Mouse (Mus musculus) intestine, embryonic 15.5 days (tissue): ENCODE measurements around the gene Pacrg. TPM values are rescaled to one million over a fixed set of nuclear protein-coding genes. Genes with fewer than 3 reads are reported as not detected.
A peak's percentile ranks its signal among the peaks of the same experiment; 100 is the strongest.

ENCODE experiments used
- ATAC-seq: fragments of 200-750 bp; cut with Nextera tagmentation; 2 replicates; pipeline ENCODE4 v1.8.0; 2017; ENCODE audit warnings: moderate TSS enrichment, moderate library complexity
- H3K27ac ChIP-seq: fragments of 300-500 bp; sonication (generic); 2 replicates; pipeline ENCODE4 v1.5.1; 2015; ENCODE audit warnings: mild to moderate bottlenecking, inconsistent platforms
- H3K27me3 ChIP-seq: fragments of 300-500 bp; sonication (generic); replicated peaks from 2 replicates; pipeline ENCODE4 v1.6.1; 2015; ENCODE audit warnings: inconsistent platforms
- H3K36me3 ChIP-seq: fragments of 300-500 bp; sonication (generic); 2 replicates; pipeline ENCODE4 v1.6.1; 2015; ENCODE audit warnings: inconsistent platforms
- H3K4me1 ChIP-seq: fragments of 300-500 bp; sonication (generic); replicated peaks from 2 replicates; pipeline ENCODE4 v1.6.1; 2015; ENCODE audit warnings: inconsistent platforms
- H3K4me2 ChIP-seq: fragments of 300-500 bp; sonication (generic); replicated peaks from 2 replicates; pipeline ENCODE4 v1.6.1; 2015; ENCODE audit warnings: mild to moderate bottlenecking, inconsistent platforms
- H3K4me3 ChIP-seq: fragments of 300-500 bp; sonication (generic); replicated peaks from 2 replicates; pipeline ENCODE4 v1.5.1; 2015; ENCODE audit warnings: inconsistent platforms
- H3K9ac ChIP-seq: fragments of 300-500 bp; sonication (generic); 2 replicates; pipeline ENCODE4 v1.6.1; 2015; ENCODE audit warnings: inconsistent platforms
- H3K9me3 ChIP-seq: fragments of 300-500 bp; sonication (generic); 2 replicates; pipeline ENCODE4 v1.6.1; 2016; ENCODE audit warnings: inconsistent platforms
- WGBS: fragments of 180-500 bp; shearing (Covaris S2); methylation state at CpG from one replicate; pipeline ENCODE4 v1.1.7; 2015; 5-methylcytosine and 5-hydroxymethylcytosine counted together
- polyA plus RNA-seq: library from polyadenylated mRNA; unstranded; fragments of >200 nt; fragmentation: Nextera tagmentation; extraction: Ambion mirVana; gene quantifications from 2 replicates; pipeline ENCODE4 v1.2.1, GENCODE M21; 2015

The Pacrg gene
- polyA plus RNA-seq, 1 experiment from 2014 or later = 0.93 TPM

GRCm38 (mm10) chr17:10732303-10733048 lies 107.6 kb downstream of the Pacrg start:
- H3K4me3 ChIP-seq = no peak overlapping the region
- no peaks in the 10 kb centered on the region for H3K9me3 ChIP-seq
- WGBS = 44% methylated on average over 4 of the region's 4 CpGs
- H3K27me3 ChIP-seq = no peaks in the 10 kb centered on the region
- ATAC-seq = no peak
- no peak overlapping the region for H3K4me2 ChIP-seq
- no peak overlapping the region for H3K27ac ChIP-seq
- no peaks in the 10 kb centered on the region for H3K4me1 ChIP-seq
- no peak overlapping the region for H3K9ac ChIP-seq
- H3K36me3 ChIP-seq = no peaks in the 10 kb centered on the region

GRCm38 (mm10) chr17:10724853-10725252 lies 115.3 kb downstream of the Pacrg start:
- Histone ChIP-seq H3K4me2 (no peak overlapping the region), H3K9ac (no peak overlapping the region), H3K27ac (no peak overlapping the region), H3K9me3 (no peaks in the 10 kb centered on the region), H3K4me3 (no peak overlapping the region), H3K36me3 (no peaks in the 10 kb centered on the region), H3K27me3 (no peaks in the 10 kb centered on the region), H3K4me1 (no peaks in the 10 kb centered on the region)
- no peak for ATAC-seq
- whole genome bisulfite sequencing = 84% methylated on average over 3 of the region's 3 CpGs

- Histone ChIP-seq H3K27ac (no peak overlapping the region), H3K36me3 (no peaks in the 10 kb centered on the region), H3K4me3 (no peak overlapping the region), H3K4me1 (no peaks in the 10 kb centered on the region), H3K27me3 (no peaks in the 10 kb centered on the region), H3K9me3 (no peaks in the 10 kb centered on the region), H3K4me2 (no peak overlapping the region), H3K9ac (no peak overlapping the region)
- WGBS = 14% methylated on average over 1 of the region's 1 CpGs
- no peak for ATAC-seq
Observed at GRCm38 (mm10) chr17:10721562-10721961, 118.5 kb downstream of the Pacrg start.

DNA sequence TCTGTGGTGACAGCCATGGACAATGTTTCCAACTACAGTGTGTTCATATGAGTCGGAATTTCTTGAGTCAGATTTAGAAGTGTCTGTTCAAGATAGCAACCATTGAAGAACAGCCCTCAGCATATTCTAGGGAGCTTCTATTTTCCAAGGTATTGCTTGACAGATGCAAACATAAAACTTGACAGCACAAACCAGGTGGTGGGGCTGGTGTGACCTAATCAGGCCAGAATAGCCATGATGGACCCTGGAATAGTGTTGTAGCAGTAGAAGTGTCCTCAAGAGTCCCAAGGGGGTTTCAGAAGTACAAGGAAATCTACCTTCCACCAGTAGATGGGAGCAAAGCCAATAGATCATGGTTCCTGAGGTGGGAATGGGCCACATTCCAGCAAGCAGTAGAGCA lies 123.0 kb downstream of the Pacrg start:
- H3K4me2 ChIP-seq = no peak overlapping the region
- H3K9ac ChIP-seq = no peak overlapping the region
- H3K4me1 ChIP-seq = no peaks in the 10 kb centered on the region
- no peak overlapping the region for H3K27ac ChIP-seq
- no peak for ATAC-seq
- WGBS = 91% methylated on average over 1 of the region's 1 CpGs
- H3K4me3 ChIP-seq = no peak overlapping the region
- H3K36me3 ChIP-seq = no peaks in the 10 kb centered on the region
- no peaks in the 10 kb centered on the region for H3K27me3 ChIP-seq
- no peaks in the 10 kb centered on the region for H3K9me3 ChIP-seq

DNA sequence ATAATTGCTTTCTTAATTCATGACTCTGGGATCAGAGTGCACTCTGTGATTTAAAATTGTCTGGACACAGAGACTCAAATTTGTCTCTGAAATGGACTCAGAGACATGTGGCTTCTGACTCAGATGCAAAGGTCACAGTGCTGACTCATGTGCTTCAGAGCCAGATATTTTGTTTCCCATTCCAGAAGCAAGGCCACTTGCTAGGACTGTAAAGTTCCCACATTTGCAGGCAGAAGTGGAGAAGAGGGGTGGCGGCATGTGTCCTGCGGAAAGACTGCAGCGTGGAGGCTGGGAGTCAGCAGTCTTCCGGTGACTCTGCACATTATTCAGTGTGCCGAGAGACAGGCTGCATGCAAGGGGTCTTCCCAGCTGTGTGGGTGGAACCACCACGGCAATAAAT lies 137.3 kb downstream of the Pacrg start:
- no peak for ATAC-seq

GRCm38 (mm10) chr17:10698041-10698440 lies 142.1 kb downstream of the Pacrg start:
- Histone ChIP-seq H3K27me3 (no peaks in the 10 kb centered on the region), H3K9me3 (no peaks in the 10 kb centered on the region), H3K4me3 (no peak overlapping the region), H3K4me2 (no peak overlapping the region), H3K4me1 (no peaks in the 10 kb centered on the region), H3K27ac (no peak overlapping the region), H3K36me3 (no peaks in the 10 kb centered on the region), H3K9ac (no peak overlapping the region)
- ATAC-seq = no peak
- WGBS = 67% methylated on average over 8 of the region's 8 CpGs

More for the DNA sequence above, 137.3 kb downstream of the Pacrg start:
- Histone ChIP-seq H3K9me3 (no peaks in the 10 kb centered on the region), H3K36me3 (no peaks in the 10 kb centered on the region), H3K4me2 (no peak overlapping the region), H3K4me3 (no peak overlapping the region), H3K27ac (no peak overlapping the region), H3K9ac (no peak overlapping the region), H3K4me1 (no peaks in the 10 kb centered on the region), H3K27me3 (no peaks in the 10 kb centered on the region)
- WGBS = 45% methylated on average over 6 of the region's 6 CpGs

- H3K9ac ChIP-seq = no peak overlapping the region
- no peak overlapping the region for H3K27ac ChIP-seq
- no peaks in the 10 kb centered on the region for H3K36me3 ChIP-seq
- no peak overlapping the region for H3K4me2 ChIP-seq
- H3K4me3 ChIP-seq = no peak overlapping the region
- no peaks in the 10 kb centered on the region for H3K4me1 ChIP-seq
- ATAC-seq = no peak
- H3K27me3 ChIP-seq = no peaks in the 10 kb centered on the region
- H3K9me3 ChIP-seq = no peaks in the 10 kb centered on the region
Observed at GRCm38 (mm10) chr17:10695421-10695820, 144.7 kb downstream of the Pacrg start.

- no peak for ATAC-seq
- Histone ChIP-seq H3K4me3 (no peak overlapping the region), H3K9ac (no peak overlapping the region), H3K9me3 (no peaks in the 10 kb centered on the region), H3K36me3 (no peaks in the 10 kb centered on the region), H3K27ac (no peak overlapping the region), H3K27me3 (no peaks in the 10 kb centered on the region), H3K4me2 (no peak overlapping the region), H3K4me1 (no peaks in the 10 kb centered on the region)
- 81% methylated on average over 4 of the region's 4 CpGs for WGBS
Observed at GRCm38 (mm10) chr17:10677098-10677497, 163.0 kb downstream of the Pacrg start.

GRCm38 (mm10) chr17:10675536-10675935 lies 164.6 kb downstream of the Pacrg start:
- Histone ChIP-seq H3K27me3 (no peaks in the 10 kb centered on the region), H3K9ac (no peak overlapping the region), H3K4me1 (no peaks in the 10 kb centered on the region), H3K4me2 (no peak overlapping the region), H3K9me3 (no peaks in the 10 kb centered on the region), H3K4me3 (no peak overlapping the region), H3K36me3 (no peaks in the 10 kb centered on the region), H3K27ac (no peak overlapping the region)
- no peak for ATAC-seq
- WGBS = 74% methylated on average over 5 of the region's 5 CpGs

GRCm38 (mm10) chr17:10675048-10675447 lies 165.1 kb downstream of the Pacrg start:
- no peaks in the 10 kb centered on the region for H3K27me3 ChIP-seq
- H3K27ac ChIP-seq = no peak overlapping the region
- 66% methylated on average over 3 of the region's 3 CpGs for WGBS
- H3K36me3 ChIP-seq = no peaks in the 10 kb centered on the region
- no peak for ATAC-seq
- H3K9me3 ChIP-seq = no peaks in the 10 kb centered on the region
- H3K4me1 ChIP-seq = no peaks in the 10 kb centered on the region
- no peak overlapping the region for H3K9ac ChIP-seq
- no peak overlapping the region for H3K4me2 ChIP-seq
- H3K4me3 ChIP-seq = no peak overlapping the region

DNA sequence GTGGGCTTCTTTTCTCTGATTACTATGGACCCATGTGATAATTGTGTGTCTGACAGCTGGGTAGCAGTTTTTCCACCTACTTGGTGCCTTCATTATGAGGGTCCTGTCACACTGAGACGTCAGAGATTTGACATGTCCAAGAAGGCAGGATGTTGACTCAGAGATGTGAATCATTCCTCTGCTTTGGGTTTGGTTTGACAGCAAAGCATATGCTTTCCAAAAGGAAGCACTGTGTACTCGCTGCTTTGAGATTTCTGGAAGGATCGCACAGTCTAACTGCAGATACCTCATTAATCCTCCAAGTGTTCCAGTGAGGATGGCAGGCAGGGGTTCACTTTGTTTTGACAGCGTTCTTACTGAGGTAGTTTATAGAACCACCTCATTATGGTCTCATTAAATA lies 178.8 kb downstream of the Pacrg start:
- WGBS = 62% methylated on average over 4 of the region's 4 CpGs

DNA sequence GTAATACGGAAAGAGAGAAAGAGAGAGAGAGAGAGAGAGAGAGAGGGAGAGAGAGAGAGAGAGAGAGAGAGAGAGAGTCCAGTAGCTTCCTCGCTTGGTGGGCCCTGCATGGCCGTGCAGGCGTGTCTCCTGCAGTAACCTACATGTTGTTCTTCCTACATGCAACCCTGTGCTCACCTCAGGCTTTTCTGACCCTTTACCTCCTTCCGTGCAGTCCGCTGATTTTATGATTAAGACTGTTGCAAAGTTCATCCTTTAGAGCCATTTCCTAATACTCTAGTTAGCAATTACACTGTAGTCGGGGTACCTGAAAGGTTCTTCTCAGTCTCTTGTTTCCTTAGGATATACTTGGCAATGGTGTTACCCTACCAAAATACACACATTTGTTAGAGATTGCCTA lies 196.5 kb downstream of the Pacrg start:
- ATAC-seq = peak; percentile 58; the same call in 1 of the 2 replicates

More for the DNA sequence above, 178.8 kb downstream of the Pacrg start:
- Histone ChIP-seq H3K9ac (no peak overlapping the region), H3K9me3 (no peaks in the 10 kb centered on the region), H3K4me2 (no peak overlapping the region), H3K27me3 (no peaks in the 10 kb centered on the region), H3K36me3 (no peaks in the 10 kb centered on the region), H3K4me1 (no peaks in the 10 kb centered on the region), H3K4me3 (no peak overlapping the region), H3K27ac (no peak overlapping the region)
- no peak for ATAC-seq

DNA sequence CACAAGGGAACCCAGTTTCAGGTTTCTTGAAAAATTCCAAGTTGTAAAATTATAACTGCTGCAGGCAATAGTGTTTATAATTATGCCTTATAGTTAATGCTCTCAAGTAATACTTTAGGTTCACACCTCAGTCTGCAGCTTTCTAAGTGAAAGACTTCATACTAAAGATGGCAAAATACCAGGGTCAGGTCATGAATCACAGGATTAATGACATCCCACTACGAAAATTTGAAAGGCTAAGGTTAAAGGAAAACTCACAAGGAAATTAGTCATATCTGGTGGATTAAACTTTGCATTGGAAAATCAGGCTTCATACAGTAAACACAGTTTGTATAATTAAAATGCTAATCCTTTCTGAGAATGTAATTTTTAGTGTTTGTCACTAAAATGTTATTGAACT lies 200.3 kb downstream of the Pacrg start:
- WGBS = 60% methylated on average over 1 of the region's 1 CpGs
- no peaks in the 10 kb centered on the region for H3K4me1 ChIP-seq
- H3K36me3 ChIP-seq = no peaks in the 10 kb centered on the region
- H3K9ac ChIP-seq = no peak overlapping the region
- H3K4me2 ChIP-seq = no peak overlapping the region
- H3K4me3 ChIP-seq = no peak overlapping the region
- no peaks in the 10 kb centered on the region for H3K27me3 ChIP-seq
- no peaks in the 10 kb centered on the region for H3K9me3 ChIP-seq
- ATAC-seq = no peak
- no peak overlapping the region for H3K27ac ChIP-seq

More for the DNA sequence above, 196.5 kb downstream of the Pacrg start:
- Histone ChIP-seq H3K4me1 (no peaks in the 10 kb centered on the region), H3K4me2 (no peak overlapping the region), H3K27ac (no peak overlapping the region), H3K36me3 (no peaks in the 10 kb centered on the region), H3K9me3 (no peaks in the 10 kb centered on the region), H3K27me3 (no peaks in the 10 kb centered on the region), H3K9ac (no peak overlapping the region), H3K4me3 (no peak overlapping the region)
- WGBS = 82% methylated on average over 7 of the region's 7 CpGs
